Mouse (Mus musculus) C2C12 (cell line): ENCODE measurements around the gene Tspyl4. TPM values are rescaled to one million over a fixed set of nuclear protein-coding genes. Genes with fewer than 3 reads are reported as not detected.
"Not testable (repeated sequence)": the region's sequence is repeated elsewhere in the genome, so short reads cannot be mapped to it uniquely, and the experiment has no call there.

Source experiments
- H3K27me3 ChIP-seq: one replicate; pipeline ENCODE4 v1.6.1; 2011; ENCODE audit not compliant: control insufficient read depth, insufficient read depth, insufficient read length
- H3K36me3 ChIP-seq: one replicate; pipeline ENCODE4 v1.6.1; 2011; ENCODE audit not compliant: control insufficient read depth, insufficient read depth
- H3K4me3 ChIP-seq: one replicate; pipeline ENCODE4 v1.5.1; 2011; ENCODE audit warnings: mild to moderate bottlenecking, control low read depth; ENCODE audit not compliant: poor library complexity, insufficient read depth, severe bottlenecking
- H3K79me2 ChIP-seq: one replicate; pipeline ENCODE4 v1.6.1; 2011; ENCODE audit not compliant: control insufficient read depth, insufficient read depth
- H3K79me3 ChIP-seq: one replicate; pipeline ENCODE4 v1.6.1; 2011; ENCODE audit warnings: low read depth, control low read depth
- H3ac ChIP-seq: one replicate; pipeline ENCODE3; 2011; ENCODE audit warnings: low read depth; ENCODE audit not compliant: control insufficient read depth, insufficient read length
- CEBPB ChIP-seq: IDR thresholded peaks from one replicate; pipeline ENCODE4 v1.6.1; 2011; ENCODE audit warnings: low read depth, mild to moderate bottlenecking, control low read depth, moderate library complexity
- CTCF ChIP-seq: IDR thresholded peaks from one replicate; pipeline ENCODE4 v1.5.1; 2011; ENCODE audit not compliant: control insufficient read depth, insufficient read depth, insufficient read length
- FOSL1 ChIP-seq: IDR thresholded peaks from one replicate; pipeline ENCODE4 v1.8.0; 2011; ENCODE audit warnings: mild to moderate bottlenecking, low read length; ENCODE audit not compliant: poor library complexity, insufficient read depth, severe bottlenecking
- MAX ChIP-seq: IDR thresholded peaks from one replicate; pipeline ENCODE4 v1.6.1; 2011; ENCODE audit warnings: mild to moderate bottlenecking, control low read depth
- MYOD1 ChIP-seq: IDR thresholded peaks from one replicate; pipeline ENCODE4 v1.6.1; 2011; ENCODE audit warnings: low read depth; ENCODE audit not compliant: control insufficient read depth, insufficient read length
- MYOG ChIP-seq: IDR thresholded peaks from one replicate; pipeline ENCODE4 v1.6.1; 2011; ENCODE audit not compliant: control insufficient read depth, insufficient read length; ENCODE audit errors: extremely low read depth
- USF1 ChIP-seq: IDR thresholded peaks from one replicate; pipeline ENCODE4 v1.6.1; 2011; ENCODE audit warnings: low read depth, mild to moderate bottlenecking, control low read depth, moderate library complexity
- long read RNA-seq, 2 experiments: library from polyadenylated mRNA; unstranded; transcript quantifications; one replicate each; pipeline ENCODE4 v2.0.0; 2019 to 2020
- polyA plus RNA-seq: library from polyadenylated mRNA; unstranded; fragments of >200 nt; fragmentation: generic; extraction: Trizol; gene quantifications from one replicate; pipeline ENCODE4 v1.2.1, GENCODE M21; 2012; ENCODE audit warnings: missing spikeins

The Tspyl4 gene
- 2.3 TPM for polyA plus RNA-seq
- long read RNA-seq, experiment 1, partial matches to known transcripts = 0 of 2 reads
- long read RNA-seq, experiment 1, other reads (novel, unspliced or antisense) = 1 of 2 reads
- long read RNA-seq, experiment 2, transcript Tspyl4-201 (1 exons, 3,879 nt) = major isoform, 6 of 6 reads
- long read RNA-seq, experiment 2, partial matches to known transcripts = 0 of 6 reads
- long read RNA-seq, experiment 2, other reads (novel, unspliced or antisense) = 0 of 6 reads

DNA sequence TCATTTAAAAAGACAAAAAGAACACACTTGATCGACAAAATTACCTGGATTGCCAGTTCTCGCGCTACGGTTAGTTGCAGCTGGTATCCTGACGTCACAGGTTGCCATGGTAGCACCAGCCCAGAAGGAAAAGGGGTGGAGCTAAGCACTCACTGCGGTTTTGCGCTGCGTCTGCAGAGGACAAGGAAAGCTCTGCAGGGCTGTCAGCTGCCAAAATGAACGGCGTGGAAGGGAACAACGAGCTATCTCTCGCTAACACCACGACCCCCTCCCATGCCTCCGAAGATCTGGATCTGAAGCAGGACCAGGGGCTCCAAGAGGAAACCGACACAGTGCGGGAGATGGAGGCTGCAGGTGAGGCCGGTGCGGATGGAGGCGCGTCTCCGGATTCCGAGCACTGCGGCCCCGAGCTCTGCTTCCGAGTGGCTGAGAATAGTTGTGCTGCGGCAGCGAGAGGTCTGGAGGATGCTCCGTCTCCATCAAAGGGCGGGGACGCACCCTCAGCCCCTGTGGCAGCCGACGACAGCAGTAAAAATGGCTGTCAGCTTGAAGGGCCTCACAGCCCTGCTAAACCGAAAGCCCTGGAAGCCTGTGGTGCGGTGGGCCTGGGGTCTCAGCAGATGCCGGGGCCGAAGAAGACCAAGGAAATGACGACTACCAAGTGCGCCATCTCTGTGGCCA is at the start of gene Tspyl4:
Gene Tspyl4 (plus strand): TSS at position 144 of the 681 bp plus-strand sequence.
- Histone ChIP-seq H3K27me3 (no peaks in the 10 kb centered on the region), H3K4me3 (peak within 1 kb of the TSS; percentile 37), H3K79me3 (no peaks in the 10 kb centered on the region), H3ac (peak within 1 kb of the TSS; percentile 67), H3K36me3 (no peaks in the 10 kb centered on the region), H3K79me2 (no peaks in the 10 kb centered on the region)
- TF ChIP-seq USF1 = no peak
- no peak for TF ChIP-seq FOSL1
- TF ChIP-seq MYOG = no peak
- TF ChIP-seq CEBPB = no peak
- TF ChIP-seq MYOD1 = no peak
- no peak for TF ChIP-seq CTCF
- TF ChIP-seq MAX = no peak

DNA sequence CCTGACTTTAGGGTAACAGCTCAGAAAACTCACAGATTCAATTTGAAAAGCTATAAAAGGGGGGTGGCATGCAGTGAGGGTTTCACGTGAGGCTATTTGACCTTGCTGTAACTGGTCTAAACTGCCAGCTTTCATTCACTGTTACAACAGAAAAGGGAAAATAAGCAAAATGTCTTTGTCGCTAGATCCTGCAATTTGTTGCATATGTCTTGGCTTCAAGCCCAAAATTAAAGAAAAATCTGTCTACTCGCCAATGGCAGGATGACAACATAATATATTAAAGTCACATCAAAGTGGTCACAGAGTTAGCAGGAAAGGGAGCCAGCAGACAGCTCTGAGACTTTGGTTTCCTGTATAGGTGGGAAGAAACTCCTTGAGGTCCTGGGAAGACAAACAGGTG is 49.5 kb upstream of the Tspyl4 start:
- no peak for TF ChIP-seq MYOG
- no peak for TF ChIP-seq FOSL1
- TF ChIP-seq MAX = no peak
- TF ChIP-seq CTCF = no peak
- no peak for TF ChIP-seq USF1
- TF ChIP-seq MYOD1 = no peak
- TF ChIP-seq CEBPB = no peak
- H3K27me3 ChIP-seq = no peaks in the 10 kb centered on the region
- H3K79me2 ChIP-seq = no peaks in the 10 kb centered on the region
- no peak overlapping the region for H3K4me3 ChIP-seq
- no peaks in the 10 kb centered on the region for H3K36me3 ChIP-seq
- H3K79me3 ChIP-seq = no peaks in the 10 kb centered on the region
- H3ac ChIP-seq = no peak overlapping the region

DNA sequence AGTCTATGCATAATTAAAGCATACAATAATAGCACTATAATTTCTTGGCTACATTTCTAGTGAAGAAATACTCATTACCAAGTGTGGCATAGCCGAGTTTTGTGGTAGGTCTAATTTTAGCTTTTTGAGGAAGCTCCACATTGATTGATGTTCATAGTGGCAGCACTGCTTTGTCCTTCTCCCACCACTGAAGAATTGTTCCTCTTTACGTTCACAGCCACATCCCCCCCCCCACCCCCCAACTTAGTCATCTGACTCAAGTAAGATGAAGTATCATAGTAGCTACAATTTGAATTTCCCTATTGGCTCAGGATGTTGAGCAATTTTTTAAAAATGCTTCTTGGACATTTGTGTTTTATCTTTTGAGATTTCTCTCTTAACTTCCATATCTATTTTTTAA is 47.6 kb upstream of the Tspyl4 start:
- TF ChIP-seq MAX (no peak), USF1 (no peak), MYOG (no peak), CEBPB (no peak), CTCF (no peak), MYOD1 (no peak), FOSL1 (no peak)
- H3K36me3 ChIP-seq = no peaks in the 10 kb centered on the region
- H3ac ChIP-seq = no peak overlapping the region

DNA sequence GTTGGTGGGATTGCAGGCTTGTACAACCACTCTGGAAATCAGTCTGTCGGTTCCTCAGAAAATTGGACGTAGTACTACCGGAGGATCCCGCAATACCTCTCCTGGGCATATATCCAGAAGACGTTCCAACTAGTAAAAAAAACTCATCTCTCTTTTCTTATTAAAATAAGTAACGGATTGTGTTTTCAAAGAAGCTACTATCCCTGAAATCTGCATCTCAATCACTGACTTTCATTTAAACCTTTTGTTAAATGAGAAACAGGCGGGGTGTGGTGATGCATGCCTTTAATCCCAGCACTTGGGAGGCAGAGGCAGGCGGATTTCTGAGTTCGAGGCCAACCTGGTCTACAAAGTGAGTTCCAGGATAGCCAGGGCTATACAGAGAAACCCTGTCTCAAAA is 44.4 kb upstream of the Tspyl4 start:
- H3K4me3 ChIP-seq, H3K27me3 ChIP-seq, H3K79me3 ChIP-seq, H3ac ChIP-seq, H3K36me3 ChIP-seq, H3K79me2 ChIP-seq: not testable (repeated sequence)

More for the DNA sequence above, 47.6 kb upstream of the Tspyl4 start:
- Histone ChIP-seq H3K27me3 (no peaks in the 10 kb centered on the region), H3K79me3 (no peaks in the 10 kb centered on the region), H3K4me3 (no peak overlapping the region), H3K79me2 (no peaks in the 10 kb centered on the region)

DNA sequence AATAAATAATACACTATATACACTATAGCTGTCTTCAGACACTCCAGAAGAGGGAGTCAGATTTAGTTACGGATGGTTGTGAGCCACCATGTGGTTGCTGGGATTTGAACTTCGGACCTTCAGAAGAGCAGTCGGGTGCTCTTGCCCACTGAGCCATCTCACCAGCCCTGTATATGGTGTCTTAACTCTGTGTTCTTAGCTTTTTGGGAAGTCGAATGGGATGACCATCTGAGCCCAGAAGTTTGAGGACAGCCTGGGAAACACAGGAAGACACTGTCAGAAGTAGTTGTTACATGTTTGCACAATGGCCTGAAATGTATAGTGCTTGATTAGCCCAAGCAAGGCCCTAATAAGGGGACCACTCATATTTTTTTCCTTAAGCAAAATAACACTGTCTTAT is 32.1 kb upstream of the Tspyl4 start:
- no peak overlapping the region for H3ac ChIP-seq
- H3K4me3 ChIP-seq = no peak overlapping the region
- H3K36me3 ChIP-seq = no peaks in the 10 kb centered on the region
- TF ChIP-seq MYOG = no peak
- TF ChIP-seq FOSL1 = no peak
- TF ChIP-seq MAX = no peak
- no peak for TF ChIP-seq MYOD1
- no peak for TF ChIP-seq CEBPB
- no peak for TF ChIP-seq CTCF
- no peak for TF ChIP-seq USF1
- no peaks in the 10 kb centered on the region for H3K27me3 ChIP-seq
- no peaks in the 10 kb centered on the region for H3K79me3 ChIP-seq
- H3K79me2 ChIP-seq = no peaks in the 10 kb centered on the region

DNA sequence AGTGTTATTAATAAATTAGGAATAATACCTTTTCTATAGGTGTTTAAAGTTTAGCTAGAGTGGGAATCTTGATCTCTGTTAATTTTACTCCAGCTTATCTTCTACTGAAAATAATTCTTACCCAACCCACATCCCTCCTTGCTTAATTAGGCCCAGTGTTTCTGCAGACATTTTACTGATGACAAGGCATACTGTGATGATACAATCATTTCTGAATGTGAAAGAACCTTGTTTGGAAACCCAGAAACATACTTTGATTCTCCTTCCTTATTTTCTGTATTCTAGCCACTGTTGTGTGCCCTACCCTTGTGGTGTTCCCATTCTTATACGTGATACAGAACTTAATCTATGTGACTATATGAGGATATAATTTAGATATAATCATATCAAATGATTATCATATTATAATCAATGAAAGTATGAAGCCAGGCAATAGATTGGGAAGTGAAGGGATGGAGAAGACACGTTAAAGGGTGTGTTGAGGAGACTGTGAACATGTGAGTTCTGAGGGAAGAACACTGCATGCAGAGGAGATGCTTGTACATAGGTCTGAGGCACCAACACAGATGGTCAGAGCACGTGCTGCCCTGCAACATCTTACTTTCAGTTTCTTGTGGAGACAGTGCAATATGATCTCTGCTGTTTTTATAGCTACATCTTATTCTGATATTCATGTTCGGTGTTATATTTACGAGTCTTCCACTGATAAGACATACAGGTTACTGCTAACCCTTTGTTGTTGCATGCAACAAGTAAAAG is 29.8 kb upstream of the Tspyl4 start:
- H3K27me3 ChIP-seq = no peaks in the 10 kb centered on the region
- no peaks in the 10 kb centered on the region for H3K36me3 ChIP-seq
- H3K79me3 ChIP-seq = no peaks in the 10 kb centered on the region
- H3K4me3 ChIP-seq = no peak overlapping the region
- TF ChIP-seq MYOG (no peak), USF1 (peak; percentile 23), MAX (peak; percentile 40)
- H3K79me2 ChIP-seq = no peaks in the 10 kb centered on the region
- peak overlapping the region; percentile 35 for H3ac ChIP-seq
